Comparison of ENCODE assay signal across 8 mouse cellular contexts in the genomic region with DNA sequence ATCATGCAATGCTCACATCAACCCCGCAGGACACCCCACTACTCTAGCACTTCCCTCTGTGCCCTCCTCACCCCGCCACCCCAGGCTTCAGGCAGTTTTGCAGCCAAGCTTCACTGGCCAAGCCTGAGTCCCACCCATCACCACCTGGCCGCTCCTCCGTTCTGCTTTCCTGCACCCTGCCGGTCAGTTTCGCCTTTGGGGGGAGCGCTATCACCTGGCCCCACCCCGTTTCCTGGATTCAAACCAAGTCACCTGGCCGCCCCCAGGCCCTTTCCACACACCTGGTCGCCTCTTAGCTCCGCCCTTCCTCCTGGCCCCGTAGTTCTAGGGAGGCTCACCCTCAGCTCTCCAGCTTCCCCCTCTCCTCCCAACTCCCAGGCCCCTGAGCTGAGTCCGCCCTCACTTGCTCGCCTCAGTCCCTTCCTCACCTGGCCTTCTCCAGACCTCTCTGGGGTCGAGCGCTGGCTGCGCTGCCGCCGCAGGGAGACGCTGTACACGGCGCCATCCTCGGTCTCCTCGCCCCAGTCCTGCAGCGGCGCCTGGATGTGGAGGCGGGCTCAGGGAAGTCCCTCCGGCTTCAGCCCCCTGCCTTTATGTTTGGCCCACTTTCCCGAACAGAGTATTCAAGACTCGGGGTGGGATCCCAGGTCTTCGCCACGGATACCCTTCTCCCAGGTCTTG. TPM values are rescaled to one million over a fixed set of nuclear protein-coding genes. Genes with fewer than 3 reads are reported as not detected.
DNase-seq lines count a peak whose midpoint lies in the region; ATAC-seq and TF ChIP-seq lines count a peak whose summit lies in the region.

No protein-coding gene starts in this region.

- H3K4me2 ChIP-seq in midbrain, embryonic 15.5 days: peak overlapping the region; percentile 56

- peak; percentile 43 for ATAC-seq in granulocyte monocyte progenitor cell, adult 5-6 weeks (replicated peaks; ENCODE audit: poor library complexity, severe bottlenecking)
- 0 out of 2 replicates have a peak, but pooled peaks have one; percentile 40 for ATAC-seq in midbrain, embryonic 15.5 days (replicated peaks)

- no peaks in the 10 kb centered on the region for H3K27me3 ChIP-seq in liver, adult 2 months (ENCODE audit: control insufficient read depth, insufficient read depth, low read length)
- no peaks in the 10 kb centered on the region for H3K27me3 ChIP-seq in cerebellum, adult 2 months (ENCODE audit: control insufficient read depth, insufficient read depth, low read length)
- peaks cover 100% of the 10 kb centered on the region for H3K27me3 ChIP-seq in limb, embryonic 10.5 days (ENCODE audit: low read depth, poor library complexity, severe bottlenecking)
- peaks cover 56% of the 10 kb centered on the region for H3K27me3 ChIP-seq in midbrain, embryonic 15.5 days (replicated peaks)

- TF ChIP-seq POLR2A in liver, adult 2 months (IDR thresholded peaks at IDR 0.05; ENCODE audit: extremely low read depth, insufficient read depth, low read length): no peak
- TF ChIP-seq POLR2A in cerebellum, adult 2 months (IDR thresholded peaks at IDR 0.05; ENCODE audit: borderline replicate concordance, insufficient read depth, low read length): no peak

- H3K27ac ChIP-seq in liver, adult 2 months (replicated peaks; ENCODE audit: insufficient read depth, low read depth, low read length): peak overlapping the region; percentile 84
- H3K27ac ChIP-seq in cerebellum, adult 2 months (ENCODE audit: insufficient read depth, low read length): peak overlapping the region; percentile 76
- 0 out of 2 replicates have a peak overlapping the region, but pooled peaks have one; percentile 40 for H3K27ac ChIP-seq in limb, embryonic 10.5 days
- no peak overlapping the region for H3K27ac ChIP-seq in midbrain, embryonic 15.5 days

- DNase-seq in liver, adult 2 months (ENCODE audit: extremely low read depth, low read depth, low spot score): no peak
- DNase-seq in liver: no peak
- DNase-seq in cerebellum, adult 2 months: peak; percentile 78 to 79
- DNase-seq in limb, embryonic 10.5 days (ENCODE audit: low spot score): peak; percentile 62
- DNase-seq in layer of hippocampus, adult 18-20 months (ENCODE audit: low spot score in 2 of 2): no peak
- no peak for DNase-seq in right cerebral cortex, postnatal 25 days

- peaks cover 24% of the 10 kb centered on the region for H3K4me1 ChIP-seq in liver, adult 2 months (ENCODE audit: control insufficient read depth, insufficient read depth, low read length)
- H3K4me1 ChIP-seq in cerebellum, adult 2 months (ENCODE audit: control insufficient read depth, insufficient read depth, low read length): peaks cover 10% of the 10 kb centered on the region; the same call in 1 of the 2 replicates
- peaks cover 30% of the 10 kb centered on the region for H3K4me1 ChIP-seq in limb, embryonic 10.5 days
- H3K4me1 ChIP-seq in midbrain, embryonic 15.5 days: peaks cover 24% of the 10 kb centered on the region

- WGBS in liver, adult 2 months: 2% methylated on average over 32 of the region's 32 CpGs
- WGBS in cerebellum, adult 2 months: 1% methylated on average over 32 of the region's 32 CpGs
- 2% methylated on average over 32 of the region's 32 CpGs for WGBS in limb, embryonic 10.5 days
- under 1% methylated on average over 32 of the region's 32 CpGs for WGBS in midbrain, embryonic 15.5 days

- H3K9ac ChIP-seq in liver, adult 2 months (ENCODE audit: low read depth, low read length): peak overlapping the region; percentile 87
- peak overlapping the region; percentile 10; the same call in 1 of the 2 replicates for H3K9ac ChIP-seq in midbrain, embryonic 15.5 days

- peaks cover 2% of the 10 kb centered on the region; the same call in 1 of the 2 replicates for H3K36me3 ChIP-seq in liver, adult 2 months (ENCODE audit: control insufficient read depth, insufficient read depth, low read length)
- H3K36me3 ChIP-seq in limb, embryonic 10.5 days: no peaks in the 10 kb centered on the region
- H3K36me3 ChIP-seq in midbrain, embryonic 15.5 days (replicated peaks): no peaks in the 10 kb centered on the region

- peaks cover 5% of the 10 kb centered on the region; the same call in 1 of the 2 replicates for H3K79me2 ChIP-seq in liver, adult 2 months (ENCODE audit: control insufficient read depth, insufficient read depth, low read length)

- peak overlapping the region; percentile 77 for H3K4me3 ChIP-seq in liver, adult 2 months (ENCODE audit: insufficient read depth, low read depth, low read length)
- peak overlapping the region; percentile 91 for H3K4me3 ChIP-seq in cerebellum, adult 2 months (replicated peaks; ENCODE audit: insufficient read depth, low read depth, low read length)
- H3K4me3 ChIP-seq in limb, embryonic 10.5 days: peak overlapping the region; percentile 59
- H3K4me3 ChIP-seq in midbrain, embryonic 15.5 days: peak overlapping the region; percentile 27

- peak; percentile 34; the same call in 1 of the 2 replicates for TF ChIP-seq CTCF in liver, adult 2 months (IDR thresholded peaks at IDR 0.05; ENCODE audit: low read depth, low read length)
- no peak for TF ChIP-seq CTCF in cerebellum, adult 2 months (IDR thresholded peaks at IDR 0.05; ENCODE audit: borderline replicate concordance, insufficient read depth, low read depth, low read length)

- H3K9me3 ChIP-seq in limb, embryonic 10.5 days (replicated peaks): no peaks in the 10 kb centered on the region
- H3K9me3 ChIP-seq in midbrain, embryonic 15.5 days: no peaks in the 10 kb centered on the region

RNA-seq across cellular contexts. Expression of a gene that starts 0.7 kb away (rescaled TPM):
- total RNA-seq in liver, adult 2 months (2014; rRNA removed): 5.0 and 5.9 TPM in 2 replicates
- 41.8 and 44.2 TPM in 2 replicates for polyA plus RNA-seq in liver, adult 2 months (2012; rRNA removed)
- 67.6 and 83.3 TPM in 2 replicates for polyA plus RNA-seq in cerebellum, adult 2 months (2012; rRNA removed)
- total RNA-seq in granulocyte monocyte progenitor cell, adult 5-6 weeks (2014; fragmentation: Nextera tagmentation): not detected in 2 replicates
- total RNA-seq in granulocyte monocyte progenitor cell, adult 5-6 weeks (2017): not detected in 2 replicates
- polyA plus RNA-seq in limb, embryonic 10.5 days (2016; fragmentation: Nextera tagmentation; extraction: Ambion mirVana): 5.1 and 5.7 TPM in 2 replicates
- 1.1 and 1.8 TPM in 2 replicates for polyA plus RNA-seq in midbrain, embryonic 15.5 days (2015; fragmentation: Nextera tagmentation; extraction: Ambion mirVana)
- 1 to 10 TPM; 2.2 to 2.6 TPM for total RNA-seq in layer of hippocampus, adult 18-20 months (2021)

RNA-seq across cellular contexts. Expression of a gene that starts 13.9 kb away (rescaled TPM):
- total RNA-seq in liver, adult 2 months (2014; rRNA removed): 0.34 and 0.46 TPM in 2 replicates
- polyA plus RNA-seq in liver, adult 2 months (2012; rRNA removed): 0.59 and 0.76 TPM in 2 replicates
- 2.4 and 2.7 TPM in 2 replicates for polyA plus RNA-seq in cerebellum, adult 2 months (2012; rRNA removed)
- total RNA-seq in granulocyte monocyte progenitor cell, adult 5-6 weeks (2014; fragmentation: Nextera tagmentation): not detected in 2 replicates
- total RNA-seq in granulocyte monocyte progenitor cell, adult 5-6 weeks (2017): not detected in 2 replicates
- 2.0 TPM in 2 replicates for polyA plus RNA-seq in limb, embryonic 10.5 days (2016; fragmentation: Nextera tagmentation; extraction: Ambion mirVana)
- polyA plus RNA-seq in midbrain, embryonic 15.5 days (2015; fragmentation: Nextera tagmentation; extraction: Ambion mirVana): 4.8 and 6.4 TPM in 2 replicates
- total RNA-seq in layer of hippocampus, adult 18-20 months (2021): 1 to 10 TPM; 8.6 to 8.9 TPM

RNA-seq across cellular contexts. Expression of a gene that starts 14.0 kb away (rescaled TPM):
- total RNA-seq in liver, adult 2 months (2014; rRNA removed): 60.0 and 63.6 TPM in 2 replicates
- polyA plus RNA-seq in liver, adult 2 months (2012; rRNA removed): 95.5 and 99.3 TPM in 2 replicates
- 91.3 and 95.3 TPM in 2 replicates for polyA plus RNA-seq in cerebellum, adult 2 months (2012; rRNA removed)
- 61.4 and 68.4 TPM in 2 replicates for total RNA-seq in granulocyte monocyte progenitor cell, adult 5-6 weeks (2014; fragmentation: Nextera tagmentation)
- 127 and 144 TPM in 2 replicates for total RNA-seq in granulocyte monocyte progenitor cell, adult 5-6 weeks (2017)
- polyA plus RNA-seq in limb, embryonic 10.5 days (2016; fragmentation: Nextera tagmentation; extraction: Ambion mirVana): 111 and 113 TPM in 2 replicates
- 94.6 and 103 TPM in 2 replicates for polyA plus RNA-seq in midbrain, embryonic 15.5 days (2015; fragmentation: Nextera tagmentation; extraction: Ambion mirVana)
- 100 to 1,000 TPM; 106 to 115 TPM for total RNA-seq in layer of hippocampus, adult 18-20 months (2021)

RNA-seq across cellular contexts. Expression of a gene that starts 25.3 kb away (rescaled TPM):
- 0.74 and 1.8 TPM in 2 replicates for total RNA-seq in liver, adult 2 months (2014; rRNA removed)
- 4.8 and 5.0 TPM in 2 replicates for polyA plus RNA-seq in liver, adult 2 months (2012; rRNA removed)
- polyA plus RNA-seq in cerebellum, adult 2 months (2012; rRNA removed): 9.2 and 10.4 TPM in 2 replicates
- 0.21 and 0.41 TPM in 2 replicates for total RNA-seq in granulocyte monocyte progenitor cell, adult 5-6 weeks (2014; fragmentation: Nextera tagmentation)
- 0.77 TPM in 1 of 2 replicates, not detected in the other for total RNA-seq in granulocyte monocyte progenitor cell, adult 5-6 weeks (2017)
- polyA plus RNA-seq in limb, embryonic 10.5 days (2016; fragmentation: Nextera tagmentation; extraction: Ambion mirVana): 7.6 and 8.2 TPM in 2 replicates
- 1.6 and 1.9 TPM in 2 replicates for polyA plus RNA-seq in midbrain, embryonic 15.5 days (2015; fragmentation: Nextera tagmentation; extraction: Ambion mirVana)
- total RNA-seq in layer of hippocampus, adult 18-20 months (2021): 1 to 10 TPM; 9.0 to 9.1 TPM

RNA-seq across cellular contexts. Expression of a gene that starts 33.0 kb away (rescaled TPM):
- total RNA-seq in liver, adult 2 months (2014; rRNA removed): 4.1 and 5.3 TPM in 2 replicates
- polyA plus RNA-seq in liver, adult 2 months (2012; rRNA removed): 4.7 and 5.2 TPM in 2 replicates
- 12.2 and 12.8 TPM in 2 replicates for polyA plus RNA-seq in cerebellum, adult 2 months (2012; rRNA removed)
- total RNA-seq in granulocyte monocyte progenitor cell, adult 5-6 weeks (2014; fragmentation: Nextera tagmentation): 7.8 and 9.9 TPM in 2 replicates
- total RNA-seq in granulocyte monocyte progenitor cell, adult 5-6 weeks (2017): 7.6 and 8.2 TPM in 2 replicates
- 7.3 and 8.2 TPM in 2 replicates for polyA plus RNA-seq in limb, embryonic 10.5 days (2016; fragmentation: Nextera tagmentation; extraction: Ambion mirVana)
- polyA plus RNA-seq in midbrain, embryonic 15.5 days (2015; fragmentation: Nextera tagmentation; extraction: Ambion mirVana): 10.5 TPM in 2 replicates
- 10 to 100 TPM; 13.3 to 13.7 TPM for total RNA-seq in layer of hippocampus, adult 18-20 months (2021)

Comparison
In these comparisons a context has a peak if more than half of its experiments do, and no peak if none do; other contexts are left out.
1. DNase-seq: peak in cerebellum, adult 2 months (2 of 2) and limb, embryonic 10.5 days (single experiment); none in liver, adult 2 months (single experiment), liver (single experiment), layer of hippocampus, adult 18-20 months (0 of 2) and right cerebral cortex, postnatal 25 days (single experiment).
2. H3K4me3 ChIP-seq: peak in every context shown above with its lines; median percentile 91 in cerebellum, adult 2 months; 77 in liver, adult 2 months; 59 in limb, embryonic 10.5 days; 27 in midbrain, embryonic 15.5 days.